Mouse (Mus musculus): ENCODE results near the gene Slc31a2.

DNA sequence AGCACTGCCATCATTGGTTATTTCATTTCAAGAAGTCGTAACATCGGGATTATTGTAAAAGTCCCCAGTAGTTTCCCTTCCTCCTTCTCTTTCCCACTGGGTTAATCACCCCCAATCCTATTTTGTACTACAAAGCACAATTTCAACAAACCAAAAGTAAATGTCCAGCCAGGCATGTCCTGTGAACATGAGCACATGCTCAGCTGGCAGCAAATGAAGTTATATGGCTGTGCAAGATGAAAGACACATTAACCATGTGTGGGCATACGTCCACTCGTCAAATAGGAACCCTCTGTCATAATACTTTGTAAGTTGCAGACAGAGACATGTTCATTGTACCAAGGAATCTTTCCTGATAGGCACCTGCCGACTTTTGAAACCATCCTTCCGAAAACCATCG is 20.6 kb downstream of the Slc31a2 start:
- TF ChIP-seq ZNF384 (IDR thresholded peaks at IDR 0.05; ENCODE audit: low read depth, low read length), result no peak
- no peak for TF ChIP-seq POLR2A (IDR thresholded peaks at IDR 0.05; ENCODE audit: control insufficient read depth in 1 of 2, insufficient read depth in 1 of 2, low read depth in 1 of 2, low read length in 2 of 2, poor library complexity in 1 of 2)
- no peak for TF ChIP-seq KAT2A (conservative IDR thresholded peaks at IDR 0.05; ENCODE audit: low read depth, low read length)
- TF ChIP-seq MYB (IDR thresholded peaks at IDR 0.05; ENCODE audit: low read depth, low read length), result no peak
